Mouse (Mus musculus) liver, adult 2 months (tissue): Measurements from ENCODE around the gene Gm17728. TPM values are rescaled to one million over a fixed set of nuclear protein-coding genes. Genes with fewer than 3 reads are reported as not detected.

ENCODE experiments used
- DNase-seq: peaks from one replicate; pipeline ENCODE4 v3.0.0-alpha.2; 2011; ENCODE audit warnings: low read depth, low spot score; ENCODE audit errors: extremely low read depth
- H3K27ac ChIP-seq: fragments of 200-500 bp; replicated peaks from 2 replicates; pipeline ENCODE4 v1.5.1; 2012; ENCODE audit warnings: low read depth, mild to moderate bottlenecking, control low read depth, inconsistent platforms, low read length; ENCODE audit not compliant: insufficient read depth
- H3K27me3 ChIP-seq: fragments of 200-500 bp; 2 replicates; pipeline ENCODE4 v1.6.1; 2012; ENCODE audit warnings: mild to moderate bottlenecking, moderate library complexity, low read length, inconsistent platforms; ENCODE audit not compliant: control insufficient read depth, insufficient read depth
- H3K36me3 ChIP-seq: fragments of 200-500 bp; 2 replicates; pipeline ENCODE4 v1.6.1; 2012; ENCODE audit warnings: low read length, inconsistent platforms; ENCODE audit not compliant: control insufficient read depth, insufficient read depth
- H3K4me1 ChIP-seq: fragments of 200-500 bp; 2 replicates; pipeline ENCODE4 v1.6.1; 2011; ENCODE audit warnings: low read length; ENCODE audit not compliant: control insufficient read depth, insufficient read depth
- H3K4me3 ChIP-seq: fragments of 200-500 bp; 2 replicates; pipeline ENCODE4 v1.5.1; 2011; ENCODE audit warnings: low read depth, mild to moderate bottlenecking, control low read depth, low read length, moderate library complexity; ENCODE audit not compliant: insufficient read depth
- H3K79me2 ChIP-seq: fragments of 200-500 bp; 2 replicates; pipeline ENCODE4 v1.6.1; 2012; ENCODE audit warnings: inconsistent platforms, mild to moderate bottlenecking, low read length, moderate library complexity; ENCODE audit not compliant: control insufficient read depth, insufficient read depth
- H3K9ac ChIP-seq: fragments of 200-500 bp; 2 replicates; pipeline ENCODE4 v1.6.1; 2012; ENCODE audit warnings: low read depth, mild to moderate bottlenecking, control low read depth, inconsistent platforms, low read length
- CTCF ChIP-seq: fragments of 200-500 bp; IDR thresholded peaks from 2 replicates; pipeline ENCODE4 v1.5.1; 2011; ENCODE audit warnings: low read depth, low read length, control low read depth
- POLR2A ChIP-seq: fragments of 200-500 bp; IDR thresholded peaks from 2 replicates; pipeline ENCODE4 v1.6.1; 2011; ENCODE audit warnings: low read length, control low read depth; ENCODE audit not compliant: insufficient read depth; ENCODE audit errors: extremely low read depth
- WGBS: fragments of 180-500 bp; shearing (Covaris S2); methylation state at CpG from one replicate; pipeline ENCODE4 v1.1.7; 2018; 5-methylcytosine and 5-hydroxymethylcytosine counted together
- polyA plus RNA-seq: library from polyadenylated mRNA; depleted of rRNA; stranded (reverse); fragments of >200 nt; gene quantifications from 2 replicates; pipeline ENCODE4 v1.2.3, GENCODE M21; 2012; rRNA removed
- total RNA-seq: library from RNA; depleted of rRNA; stranded (reverse); fragments of >200 nt; gene quantifications from 2 replicates; pipeline ENCODE4 v1.2.3, GENCODE M21; 2014; rRNA removed

Gene Gm17728
- total and polyA plus RNA-seq, 2 experiments: not detected

DNA sequence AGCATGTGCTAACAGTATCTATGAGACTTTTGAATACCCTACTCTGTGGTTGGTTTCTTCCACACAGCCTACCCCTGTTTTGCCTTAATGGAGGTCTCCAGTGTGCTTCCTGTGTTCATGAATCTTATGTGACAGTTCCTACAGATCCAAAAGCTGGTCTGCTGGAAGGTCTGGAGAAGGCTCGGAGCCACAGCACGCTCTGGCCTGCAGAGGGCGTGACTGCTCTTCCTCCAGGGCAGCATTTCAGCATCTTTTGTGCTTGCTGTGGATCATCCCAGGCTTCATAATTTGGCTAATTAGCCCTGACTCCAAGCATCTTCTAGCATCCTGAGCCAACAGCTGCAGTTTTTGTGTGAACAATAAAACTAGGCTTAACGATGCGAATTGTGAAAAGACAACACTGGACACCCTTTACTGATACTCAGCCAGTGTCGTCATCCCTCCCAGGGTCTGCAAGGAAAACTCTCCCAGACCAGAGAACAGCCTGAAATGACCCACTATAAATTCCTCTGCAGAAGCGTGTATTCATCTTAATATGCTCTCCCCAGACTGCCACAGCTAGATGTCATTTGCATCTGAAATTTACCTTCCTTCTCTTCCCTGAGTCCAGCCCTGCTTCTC is 6.6 kb downstream of the Gm17728 start:
- no peak for DNase-seq
- no peaks in the 10 kb centered on the region for H3K27me3 ChIP-seq
- no peaks in the 10 kb centered on the region for H3K79me2 ChIP-seq
- 75% methylated on average over 7 of the region's 7 CpGs for WGBS
- no peaks in the 10 kb centered on the region for H3K36me3 ChIP-seq
- no peak overlapping the region for H3K27ac ChIP-seq
- H3K9ac ChIP-seq: no peak overlapping the region
- no peak overlapping the region for H3K4me3 ChIP-seq
- no peak for TF ChIP-seq CTCF
- no peak for TF ChIP-seq POLR2A
- no peaks in the 10 kb centered on the region for H3K4me1 ChIP-seq

DNA sequence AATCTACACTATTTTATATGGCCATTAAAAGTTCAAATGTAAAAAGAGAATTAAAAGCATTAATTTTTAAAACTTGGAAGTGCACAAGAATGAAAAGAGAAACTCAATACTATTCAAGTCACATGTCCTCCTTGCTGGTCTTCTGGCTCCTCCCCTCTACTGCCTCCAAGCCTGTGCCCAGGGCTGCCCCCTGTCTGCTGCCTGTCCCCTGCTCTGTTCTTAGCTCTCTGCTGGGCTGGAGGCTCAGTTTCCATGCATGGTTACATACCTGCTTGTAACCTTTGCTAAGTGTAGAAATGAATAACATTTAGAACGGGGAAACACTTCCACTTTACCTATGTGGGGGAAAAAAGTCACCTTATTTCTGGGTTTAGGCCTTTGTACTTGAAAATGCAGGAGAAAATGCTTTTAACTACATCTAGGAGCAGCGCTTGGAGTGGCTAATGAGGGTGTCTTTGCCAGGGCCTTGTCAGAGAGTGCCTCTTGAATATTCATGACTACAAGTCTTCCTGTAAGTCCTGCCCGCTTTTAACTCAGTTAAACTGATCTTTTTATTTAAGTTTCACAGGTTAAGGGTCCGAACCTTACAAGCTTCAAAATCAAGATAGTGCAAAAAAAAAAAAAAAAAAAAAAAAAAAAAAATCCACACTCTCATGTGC is 18.3 kb downstream of the Gm17728 start:
- Histone ChIP-seq H3K79me2 (no peaks in the 10 kb centered on the region), H3K9ac (no peak overlapping the region), H3K4me1 (no peaks in the 10 kb centered on the region), H3K27ac (no peak overlapping the region), H3K27me3 (no peaks in the 10 kb centered on the region), H3K36me3 (no peaks in the 10 kb centered on the region), H3K4me3 (no peak overlapping the region)
- no peak for DNase-seq
- WGBS: 83% methylated on average over 4 of the region's 4 CpGs
- no peak for TF ChIP-seq POLR2A
- no peak for TF ChIP-seq CTCF

DNA sequence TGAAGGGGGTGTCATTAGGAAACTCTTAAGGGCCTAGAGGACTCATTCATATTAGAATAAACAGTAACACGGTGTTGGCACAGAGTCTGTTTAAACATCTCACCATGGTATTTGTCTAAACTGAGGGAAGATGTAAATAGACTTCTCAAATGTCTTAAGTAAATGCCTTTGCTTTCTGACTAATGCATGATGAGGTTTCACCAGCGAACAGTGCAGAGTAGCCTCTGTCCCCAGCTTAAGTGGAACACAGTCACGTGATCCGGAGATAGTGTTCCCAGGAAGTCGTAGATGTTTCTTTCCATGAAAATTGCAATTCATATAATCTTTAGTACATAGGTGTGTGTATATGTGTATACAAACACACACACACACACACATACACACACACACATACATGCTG is 34.5 kb downstream of the Gm17728 start:
- TF ChIP-seq CTCF (no peak), POLR2A (no peak)
- WGBS: 80% methylated on average over 5 of the region's 5 CpGs
- H3K9ac ChIP-seq: no peak overlapping the region

DNA sequence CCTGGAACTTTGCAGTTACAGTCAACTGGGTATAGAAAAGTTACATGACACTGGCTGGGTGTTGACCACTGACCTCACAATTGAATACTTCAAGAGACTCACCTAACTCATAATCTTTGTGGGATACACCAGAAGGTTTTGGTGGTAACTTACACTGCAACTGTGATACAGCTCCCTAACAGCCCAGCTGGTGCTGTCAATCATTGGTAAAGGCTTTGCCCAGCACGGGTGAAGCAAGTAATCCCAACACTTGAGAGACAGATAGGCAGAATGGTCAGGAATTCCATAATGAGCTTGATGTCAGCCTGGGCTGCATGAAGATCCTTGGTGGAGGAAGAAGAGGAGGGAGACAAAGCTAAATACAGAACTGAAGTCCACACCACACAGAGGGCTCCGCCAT is 39.0 kb downstream of the Gm17728 start:
- WGBS: 63% methylated on average over 2 of the region's 2 CpGs
- no peak overlapping the region for H3K9ac ChIP-seq
- no peak overlapping the region for H3K4me3 ChIP-seq

More for the DNA sequence above, 34.5 kb downstream of the Gm17728 start:
- Histone ChIP-seq H3K4me1 (no peaks in the 10 kb centered on the region), H3K27ac (no peak overlapping the region), H3K79me2 (no peaks in the 10 kb centered on the region), H3K36me3 (no peaks in the 10 kb centered on the region), H3K4me3 (no peak overlapping the region), H3K27me3 (no peaks in the 10 kb centered on the region)
- DNase-seq: no peak

More for the DNA sequence above, 39.0 kb downstream of the Gm17728 start:
- no peak for TF ChIP-seq POLR2A
- no peak for TF ChIP-seq CTCF
- Histone ChIP-seq H3K4me1 (no peaks in the 10 kb centered on the region), H3K36me3 (no peaks in the 10 kb centered on the region), H3K27ac (no peak overlapping the region), H3K27me3 (no peaks in the 10 kb centered on the region), H3K79me2 (no peaks in the 10 kb centered on the region)
- no peak for DNase-seq

Other genes starting within 250 kb of the Gm17728 start
- gene Pabpc6, start 247.7 kb downstream of the Gm17728 start, total RNA-seq: not detected in 2 replicates
- gene Pabpc6, start 247.7 kb downstream of the Gm17728 start, polyA plus RNA-seq: not detected in 2 replicates